Mouse (Mus musculus) stomach, embryonic 16.5 days (tissue): ENCODE data around the gene Akna. TPM values are rescaled to one million over a fixed set of nuclear protein-coding genes. Genes with fewer than 3 reads are reported as not detected.

ENCODE experiments used
- ATAC-seq: fragments of 200-750 bp; cut with Nextera tagmentation; 2 replicates; pipeline ENCODE4 v1.8.0; 2017; ENCODE audit warnings: moderate number of reproducible peaks, moderate TSS enrichment; ENCODE audit not compliant: insufficient read depth, low FRiP score
- H3K27ac ChIP-seq: fragments of 300-500 bp; sonication (generic); 2 replicates; pipeline ENCODE4 v1.5.1; 2014; ENCODE audit warnings: low read length
- H3K27me3 ChIP-seq: fragments of 300-500 bp; sonication (generic); 2 replicates; pipeline ENCODE4 v1.6.1; 2014; ENCODE audit warnings: low read length, control low read depth, mixed read lengths; ENCODE audit not compliant: control insufficient read depth, insufficient read depth
- H3K36me3 ChIP-seq: fragments of 300-500 bp; sonication (generic); 2 replicates; pipeline ENCODE4 v1.6.1; 2014; ENCODE audit warnings: low read length; ENCODE audit not compliant: control insufficient read depth, insufficient read depth
- H3K4me1 ChIP-seq: fragments of 300-500 bp; sonication (generic); 2 replicates; pipeline ENCODE4 v1.6.1; 2014; ENCODE audit warnings: low read length, control low read depth, mixed read lengths; ENCODE audit not compliant: control insufficient read depth, insufficient read depth
- H3K4me2 ChIP-seq: fragments of 300-500 bp; sonication (generic); 2 replicates; pipeline ENCODE4 v1.6.1; 2014; ENCODE audit warnings: low read depth, low read length, mixed read lengths
- H3K4me3 ChIP-seq: fragments of 300-500 bp; sonication (generic); replicated peaks from 2 replicates; pipeline ENCODE4 v1.5.1; 2014; ENCODE audit warnings: mild to moderate bottlenecking, low read length
- H3K9ac ChIP-seq: fragments of 300-500 bp; sonication (generic); 2 replicates; pipeline ENCODE4 v1.6.1; 2014; ENCODE audit warnings: low read length
- H3K9me3 ChIP-seq: fragments of 300-500 bp; sonication (generic); replicated peaks from 2 replicates; pipeline ENCODE4 v1.6.1; 2016; ENCODE audit warnings: low read length, control low read depth; ENCODE audit not compliant: control insufficient read depth
- WGBS: fragments of 180-500 bp; shearing (Covaris S2); extraction: QIAGEN DNeasy Blood & Tissue Kit; methylation state at CpG from one replicate; pipeline ENCODE4 v1.1.7; 2014; 5-methylcytosine and 5-hydroxymethylcytosine counted together
- polyA plus RNA-seq: library from polyadenylated mRNA; unstranded; fragments of >200 nt; fragmentation: Nextera tagmentation; extraction: Ambion mirVana; gene quantifications from 2 replicates; pipeline ENCODE4 v1.2.1, GENCODE M21; 2015

The Akna gene
- polyA plus RNA-seq, 1 experiment from 2014 or later, result 7.0 TPM

- 57% methylated on average over 16 of the region's 16 CpGs for WGBS
Observed at GRCm38 (mm10) chr4:63437119-63437815, 34.1 kb upstream of the Akna start.

GRCm38 (mm10) chr4:63435402-63435801, 32.2 kb upstream of the Akna start:
- ATAC-seq, result no peak
- Histone ChIP-seq H3K27me3 (no peaks in the 10 kb centered on the region), H3K27ac (no peak overlapping the region), H3K4me1 (peaks cover 9% of the 10 kb centered on the region), H3K9ac (no peak overlapping the region), H3K4me2 (no peak overlapping the region), H3K4me3 (no peak overlapping the region), H3K36me3 (0 out of 2 replicates have a peak, but pooled peaks cover 3% of the 10 kb centered on the region), H3K9me3 (no peaks in the 10 kb centered on the region)
- WGBS, result 81% methylated on average over 9 of the region's 9 CpGs

More at GRCm38 (mm10) chr4:63437119-63437815, 34.1 kb upstream of the Akna start:
- Histone ChIP-seq H3K4me2 (no peak overlapping the region), H3K4me3 (no peak overlapping the region), H3K27ac (peak overlapping the region; percentile 30), H3K36me3 (0 out of 2 replicates have a peak, but pooled peaks cover 3% of the 10 kb centered on the region), H3K9ac (no peak overlapping the region), H3K4me1 (peaks cover 9% of the 10 kb centered on the region), H3K27me3 (no peaks in the 10 kb centered on the region), H3K9me3 (no peaks in the 10 kb centered on the region)
- peak; percentile 58; the same call in 1 of the 2 replicates for ATAC-seq

GRCm38 (mm10) chr4:63431098-63431497, 27.9 kb upstream of the Akna start:
- no peak for ATAC-seq
- Histone ChIP-seq H3K4me3 (no peak overlapping the region), H3K9ac (no peak overlapping the region), H3K27ac (no peak overlapping the region), H3K4me2 (no peak overlapping the region), H3K36me3 (0 out of 2 replicates have a peak, but pooled peaks cover 3% of the 10 kb centered on the region), H3K27me3 (no peaks in the 10 kb centered on the region), H3K4me1 (no peaks in the 10 kb centered on the region), H3K9me3 (no peaks in the 10 kb centered on the region)
- WGBS, result 70% methylated on average over 5 of the region's 5 CpGs

- H3K36me3 ChIP-seq, result 0 out of 2 replicates have a peak, but pooled peaks cover 3% of the 10 kb centered on the region
- H3K4me3 ChIP-seq, result no peak overlapping the region
- no peaks in the 10 kb centered on the region for H3K4me1 ChIP-seq
- H3K27me3 ChIP-seq, result no peaks in the 10 kb centered on the region
- H3K4me2 ChIP-seq, result no peak overlapping the region
- ATAC-seq, result 0 out of 2 replicates have a peak, but pooled peaks have one; percentile 12
- WGBS, result 38% methylated on average over 3 of the region's 3 CpGs
- H3K9ac ChIP-seq, result no peak overlapping the region
- no peak overlapping the region for H3K27ac ChIP-seq
- H3K9me3 ChIP-seq, result no peaks in the 10 kb centered on the region
Observed at GRCm38 (mm10) chr4:63430357-63430756, 27.2 kb upstream of the Akna start.

GRCm38 (mm10) chr4:63426308-63426707, 23.2 kb upstream of the Akna start:
- Histone ChIP-seq H3K36me3 (no peaks in the 10 kb centered on the region), H3K27me3 (no peaks in the 10 kb centered on the region), H3K9me3 (no peaks in the 10 kb centered on the region), H3K9ac (no peak overlapping the region), H3K4me2 (no peak overlapping the region), H3K27ac (no peak overlapping the region), H3K4me3 (no peak overlapping the region), H3K4me1 (no peaks in the 10 kb centered on the region)
- no peak for ATAC-seq
- 52% methylated on average over 8 of the region's 8 CpGs for WGBS

- 47% methylated on average over 5 of the region's 5 CpGs for WGBS
- no peak for ATAC-seq
- no peaks in the 10 kb centered on the region for H3K36me3 ChIP-seq
- no peaks in the 10 kb centered on the region for H3K4me1 ChIP-seq
- H3K9me3 ChIP-seq, result no peaks in the 10 kb centered on the region
- H3K27ac ChIP-seq, result no peak overlapping the region
- no peaks in the 10 kb centered on the region for H3K27me3 ChIP-seq
- no peak overlapping the region for H3K9ac ChIP-seq
- H3K4me2 ChIP-seq, result no peak overlapping the region
- no peak overlapping the region for H3K4me3 ChIP-seq
Observed at GRCm38 (mm10) chr4:63423811-63424210, 20.7 kb upstream of the Akna start.

- Histone ChIP-seq H3K4me2 (no peak overlapping the region), H3K27me3 (no peaks in the 10 kb centered on the region), H3K9ac (no peak overlapping the region), H3K4me1 (no peaks in the 10 kb centered on the region), H3K9me3 (no peaks in the 10 kb centered on the region), H3K4me3 (no peak overlapping the region), H3K36me3 (no peaks in the 10 kb centered on the region), H3K27ac (no peak overlapping the region)
- ATAC-seq, result no peak
- 57% methylated on average over 1 of the region's 1 CpGs for WGBS
Observed at GRCm38 (mm10) chr4:63423231-63423630, 20.1 kb upstream of the Akna start.

- Histone ChIP-seq H3K4me3 (no peak overlapping the region), H3K27me3 (no peaks in the 10 kb centered on the region), H3K27ac (no peak overlapping the region), H3K4me1 (no peaks in the 10 kb centered on the region), H3K36me3 (no peaks in the 10 kb centered on the region), H3K4me2 (no peak overlapping the region), H3K9me3 (no peaks in the 10 kb centered on the region), H3K9ac (no peak overlapping the region)
- WGBS, result 65% methylated on average over 14 of the region's 14 CpGs
- peak; percentile 6; the same call in 1 of the 2 replicates for ATAC-seq
Observed at GRCm38 (mm10) chr4:63420143-63420920, 17.2 kb upstream of the Akna start.

- 78% methylated on average over 11 of the region's 11 CpGs for WGBS
- no peak overlapping the region for H3K27ac ChIP-seq
- H3K9ac ChIP-seq, result no peak overlapping the region
- no peak overlapping the region for H3K4me2 ChIP-seq
- no peaks in the 10 kb centered on the region for H3K36me3 ChIP-seq
- ATAC-seq, result no peak
- no peaks in the 10 kb centered on the region for H3K9me3 ChIP-seq
- no peaks in the 10 kb centered on the region for H3K27me3 ChIP-seq
- H3K4me3 ChIP-seq, result no peak overlapping the region
- no peaks in the 10 kb centered on the region for H3K4me1 ChIP-seq
Observed at GRCm38 (mm10) chr4:63418270-63418669, 15.1 kb upstream of the Akna start.
